Mouse (Mus musculus) G1E (cell line): ENCODE results near the gene Rps12-ps3. TPM values are rescaled to one million over a fixed set of nuclear protein-coding genes. Genes with fewer than 3 reads are reported as not detected.
A peak's percentile ranks its signal among the peaks of the same experiment; 100 is the strongest.

Source experiments
- ATAC-seq: 2 replicates; pipeline ENCODE4 v1.8.0; 2016; ENCODE audit warnings: mild to moderate bottlenecking; ENCODE audit not compliant: insufficient number of reproducible peaks, poor library complexity, low FRiP score, severe bottlenecking; ENCODE audit errors: extremely low read depth
- DNase-seq: peaks from one replicate; pipeline ENCODE4 v3.0.0; 2012; ENCODE audit warnings: low spot score
- H3K27me3 ChIP-seq: 2 replicates; pipeline ENCODE4 v1.6.1; 2012; ENCODE audit warnings: mild to moderate bottlenecking, low read length, inconsistent platforms; ENCODE audit not compliant: insufficient read depth
- H3K36me3 ChIP-seq: replicated peaks from 2 replicates; pipeline ENCODE3; 2012; ENCODE audit warnings: mild to moderate bottlenecking, inconsistent platforms
- H3K4me1 ChIP-seq: 2 replicates; pipeline ENCODE4 v1.6.1; 2012; ENCODE audit warnings: low read depth, low read length, inconsistent platforms, mixed read lengths; ENCODE audit not compliant: insufficient read depth
- H3K4me3 ChIP-seq: 2 replicates; pipeline ENCODE4 v1.5.1; 2012; ENCODE audit warnings: low read depth, mild to moderate bottlenecking, inconsistent platforms, low read length, moderate library complexity, mixed read lengths
- H3K9me3 ChIP-seq: replicated peaks from 2 replicates; pipeline ENCODE4 v1.6.1; 2012; ENCODE audit warnings: inconsistent platforms
- CTCF ChIP-seq: IDR thresholded peaks from 2 replicates; pipeline ENCODE4 v1.5.1; 2012; ENCODE audit warnings: low read depth, low read length, inconsistent platforms, mixed read lengths
- GATA1 ChIP-seq: IDR thresholded peaks from 2 replicates; pipeline ENCODE4 v1.6.1; 2012; ENCODE audit warnings: borderline replicate concordance, low read length, inconsistent platforms, mixed read lengths
- GATA2 ChIP-seq: IDR thresholded peaks from 2 replicates; pipeline ENCODE4 v1.6.1; 2012; ENCODE audit warnings: low read depth, low read length, inconsistent platforms, borderline replicate concordance
- POLR2AphosphoS5 ChIP-seq: IDR thresholded peaks from 2 replicates; pipeline ENCODE4 v1.6.1; 2012; ENCODE audit warnings: low read depth, low read length, inconsistent platforms; ENCODE audit not compliant: insufficient replicate concordance
- TAL1 ChIP-seq: conservative IDR thresholded peaks from 2 replicates; pipeline ENCODE4 v1.6.1; 2012; ENCODE audit warnings: low read depth, low read length, inconsistent platforms, mixed read lengths
- polyA plus RNA-seq: library from polyadenylated mRNA; stranded (reverse); fragments of >175 nt; gene quantifications from 2 replicates; pipeline ENCODE4 v1.2.3, GENCODE M21; 2012
- total RNA-seq, 2 experiments: library from RNA; stranded (forward) in 1 of 2; stranded (reverse) in 1 of 2; fragments of 200-1000 nt in 1 of 2; fragments of >200 nt in 1 of 2; fragmentation: Nextera tagmentation in 1 of 2; gene quantifications; 2 replicates each; pipeline ENCODE4 v1.2.3; 2014 to 2017

Gene Rps12-ps3
- total and polyA plus RNA-seq, 3 experiments = 53.3 to 406 (median 81.3) TPM

DNA sequence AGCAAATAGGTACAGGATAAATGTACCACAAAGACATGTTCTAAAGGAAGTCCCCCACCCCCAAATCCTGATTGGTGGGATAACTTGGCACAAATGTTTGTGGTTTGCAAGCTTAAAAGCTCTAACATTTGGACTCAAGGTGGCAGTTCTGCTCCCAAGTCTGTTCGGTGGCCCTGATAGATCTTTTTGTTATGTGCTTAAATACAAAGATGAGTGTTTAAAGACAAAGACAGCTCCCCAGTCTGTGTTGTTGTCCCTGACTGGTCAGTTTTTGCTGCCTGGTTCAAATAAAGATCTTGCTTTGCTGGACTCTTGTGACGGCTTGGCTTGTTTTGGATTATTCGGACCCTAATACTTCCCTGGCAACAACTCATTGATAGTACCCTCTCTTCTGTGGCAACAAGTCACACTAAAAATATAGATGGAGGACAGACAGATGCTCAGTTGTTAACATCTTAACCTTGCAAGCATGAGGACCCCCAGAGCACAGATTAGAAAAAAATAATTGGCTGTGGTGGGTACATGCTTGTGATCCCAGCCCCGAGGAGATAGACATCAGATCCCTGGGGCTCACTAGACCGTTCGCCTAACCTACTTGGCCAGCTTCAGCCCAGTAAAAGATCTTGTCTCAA lies 27.4 kb downstream of the Rps12-ps3 start:
- H3K36me3 ChIP-seq = peaks cover 5% of the 10 kb centered on the region
- H3K4me1 ChIP-seq = peaks cover 69% of the 10 kb centered on the region
- no peaks in the 10 kb centered on the region; the same call in 1 of the 2 replicates for H3K27me3 ChIP-seq
- DNase-seq (no peak), ATAC-seq (no peak)
- TF ChIP-seq GATA2 = no peak
- TF ChIP-seq TAL1 = no peak
- no peak for TF ChIP-seq GATA1
- TF ChIP-seq CTCF = no peak
- no peak for TF ChIP-seq POLR2AphosphoS5
- no peaks in the 10 kb centered on the region for H3K9me3 ChIP-seq
- no peak overlapping the region for H3K4me3 ChIP-seq

DNA sequence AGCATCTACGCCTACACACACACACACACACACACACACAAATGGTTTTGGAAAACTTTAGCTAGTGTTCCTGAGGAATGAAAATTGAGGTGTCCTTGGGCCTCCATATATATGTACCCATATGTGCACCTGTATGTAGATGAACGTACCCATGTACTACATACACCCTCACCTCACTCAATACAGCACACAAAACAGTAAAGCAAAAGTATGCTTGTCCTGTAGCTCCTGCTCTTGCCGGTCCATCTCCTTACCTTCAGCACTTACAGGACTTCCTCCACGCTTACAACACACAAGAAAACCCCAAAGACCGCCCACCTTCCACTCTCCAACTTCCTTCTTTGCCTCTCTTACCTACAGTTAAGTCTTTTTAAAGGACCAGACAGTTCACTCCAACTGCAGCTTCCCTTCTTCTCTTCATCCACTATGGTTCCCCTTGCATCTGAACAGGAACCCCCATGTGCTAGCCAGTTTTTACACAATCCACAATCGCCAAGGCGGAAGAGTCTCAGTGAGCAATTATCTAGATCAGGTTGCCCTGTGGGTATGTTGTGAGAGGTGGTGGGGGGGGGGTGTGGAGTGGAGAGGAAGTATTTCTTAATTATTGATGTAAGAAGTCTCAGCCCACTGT lies 28.3 kb downstream of the Rps12-ps3 start:
- H3K4me3 ChIP-seq = no peak overlapping the region; the same call in 1 of the 2 replicates
- peak; percentile 31 for DNase-seq
- H3K9me3 ChIP-seq = no peaks in the 10 kb centered on the region
- no peaks in the 10 kb centered on the region for H3K36me3 ChIP-seq
- no peaks in the 10 kb centered on the region; the same call in 1 of the 2 replicates for H3K27me3 ChIP-seq
- TF ChIP-seq GATA1 (no peak), TAL1 (no peak), GATA2 (no peak), CTCF (no peak), POLR2AphosphoS5 (no peak)
- peaks cover 70% of the 10 kb centered on the region for H3K4me1 ChIP-seq
- ATAC-seq = no peak

DNA sequence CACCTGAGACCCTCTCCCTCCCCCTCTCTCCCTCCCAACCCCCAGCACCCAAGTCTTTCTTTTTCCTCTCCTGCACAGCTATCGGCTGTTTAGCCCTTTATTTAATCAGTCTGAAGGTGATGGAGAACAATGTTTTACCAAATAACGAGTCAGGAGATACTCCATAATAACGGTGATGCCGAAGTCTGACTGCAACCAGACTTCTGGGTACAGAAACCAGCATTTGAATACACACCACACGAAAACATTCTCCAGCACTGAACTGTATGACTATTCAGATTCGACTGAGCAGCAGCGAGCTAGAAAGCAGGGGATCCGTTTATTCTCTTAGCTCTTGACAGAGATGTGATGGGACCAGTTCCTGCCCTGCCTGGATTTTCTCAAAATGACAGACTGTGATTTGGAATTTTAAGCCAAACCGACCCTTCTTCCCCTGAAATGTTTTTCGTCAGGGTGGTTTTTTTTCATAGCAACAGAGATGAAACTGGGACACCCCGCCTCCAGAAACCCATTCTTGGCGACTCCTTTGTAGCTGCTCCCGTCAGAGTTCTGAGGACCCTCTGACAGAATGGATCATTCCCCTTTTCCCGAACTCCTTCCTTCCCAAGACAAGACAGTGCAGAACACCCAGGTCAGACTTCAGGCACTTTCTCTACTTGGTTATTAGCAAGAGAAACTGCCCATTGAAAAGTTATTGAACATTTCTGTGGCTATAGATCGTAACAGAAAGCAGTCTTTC lies 29.2 kb downstream of the Rps12-ps3 start:
- H3K4me1 ChIP-seq = peaks cover 66% of the 10 kb centered on the region
- H3K4me3 ChIP-seq = no peak overlapping the region
- H3K27me3 ChIP-seq = no peaks in the 10 kb centered on the region; the same call in 1 of the 2 replicates
- no peaks in the 10 kb centered on the region for H3K36me3 ChIP-seq
- no peaks in the 10 kb centered on the region for H3K9me3 ChIP-seq
- ATAC-seq (no peak), DNase-seq (no peak)
- TF ChIP-seq TAL1 = no peak
- TF ChIP-seq GATA1 = no peak
- no peak for TF ChIP-seq GATA2
- no peak for TF ChIP-seq POLR2AphosphoS5

- no peaks in the 10 kb centered on the region for H3K9me3 ChIP-seq
- H3K27me3 ChIP-seq = no peaks in the 10 kb centered on the region; the same call in 1 of the 2 replicates
- no peak overlapping the region for H3K4me3 ChIP-seq
- TF ChIP-seq GATA1 = no peak
- TF ChIP-seq TAL1 = no peak; the same call in 1 of the 2 replicates
- no peak for TF ChIP-seq CTCF
- no peak for TF ChIP-seq GATA2
- no peak for TF ChIP-seq POLR2AphosphoS5
- ATAC-seq = no peak
- DNase-seq = no peak
- no peaks in the 10 kb centered on the region for H3K36me3 ChIP-seq
- peaks cover 65% of the 10 kb centered on the region for H3K4me1 ChIP-seq
Measured at GRCm38 (mm10) chr19:59352760-59353159, 30.7 kb downstream of the Rps12-ps3 start.

DNA sequence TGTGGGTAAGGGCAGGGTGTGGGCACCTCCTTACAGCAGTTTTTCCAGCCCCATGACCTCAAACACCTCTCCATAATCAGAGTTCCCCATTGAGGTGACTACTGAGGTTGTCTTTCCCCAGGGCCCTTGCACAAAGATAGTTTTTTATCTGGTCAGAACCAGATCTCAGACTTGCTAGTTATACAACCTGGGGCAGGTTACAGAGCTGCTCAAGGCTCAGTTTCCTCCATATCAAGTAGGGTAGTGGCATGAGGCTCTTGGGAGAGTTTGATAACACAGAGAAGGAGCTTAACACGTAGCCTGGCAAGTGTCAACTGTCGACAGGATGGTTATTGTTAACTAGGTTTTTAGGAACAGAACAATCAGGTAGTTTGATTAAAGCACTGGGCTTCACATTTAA lies 32.8 kb downstream of the Rps12-ps3 start:
- DNase-seq (no peak), ATAC-seq (no peak)
- TF ChIP-seq GATA2 = no peak
- no peak for TF ChIP-seq POLR2AphosphoS5
- no peak for TF ChIP-seq GATA1
- Histone ChIP-seq H3K4me3 (no peak overlapping the region), H3K9me3 (no peaks in the 10 kb centered on the region), H3K36me3 (no peaks in the 10 kb centered on the region), H3K27me3 (no peaks in the 10 kb centered on the region; the same call in 1 of the 2 replicates), H3K4me1 (peaks cover 71% of the 10 kb centered on the region)

GRCm38 (mm10) chr19:59356388-59356787 lies 34.3 kb downstream of the Rps12-ps3 start:
- ATAC-seq = no peak
- DNase-seq = no peak
- Histone ChIP-seq H3K4me3 (no peak overlapping the region), H3K27me3 (no peaks in the 10 kb centered on the region; the same call in 1 of the 2 replicates), H3K9me3 (no peaks in the 10 kb centered on the region), H3K36me3 (no peaks in the 10 kb centered on the region), H3K4me1 (peaks cover 68% of the 10 kb centered on the region)
- TF ChIP-seq GATA2 (no peak), CTCF (no peak), GATA1 (no peak), TAL1 (no peak), POLR2AphosphoS5 (no peak)
